Mouse (Mus musculus): ENCODE measurements around the gene Cox11. TPM values are rescaled to one million over a fixed set of nuclear protein-coding genes. Genes with fewer than 3 reads are reported as not detected.
A peak's percentile ranks its signal among the peaks of the same experiment; 100 is the strongest.

The Cox11 gene
- 25.7 and 25.9 TPM in 2 replicates for polyA plus RNA-seq (2014; fragmentation: Nextera tagmentation; extraction: Ambion mirVana)

- Histone ChIP-seq H3K4me1 (ENCODE audit: insufficient read depth) (0 out of 2 replicates have a peak, but pooled peaks cover 4% of the 10 kb centered on the region), H3K4me3 (ENCODE audit: low read depth, low read length) (peak within 1 kb of the TSS; percentile 98), H3K9me3 (ENCODE audit: low read depth, low read length) (no peaks in the 10 kb centered on the region), H3K36me3 (ENCODE audit: insufficient read depth) (peaks cover 16% of the 10 kb centered on the region; the same call in 1 of the 2 replicates), H3K9ac (peak within 1 kb of the TSS; percentile 94), H3K4me2 (peak within 1 kb of the TSS; percentile 70), H3K27me3 (ENCODE audit: insufficient read depth, low read length) (no peaks in the 10 kb centered on the region), H3K27ac (ENCODE audit: low read depth) (peak within 1 kb of the TSS; percentile 93)
- DNase-seq (peak; percentile 99), ATAC-seq (ENCODE audit: insufficient read depth) (peak; percentile 97)
- peak; percentile 55 for TF ChIP-seq CTCF (IDR thresholded peaks at IDR 0.05; ENCODE audit: low read depth)
- under 1% methylated on average over 48 of the region's 48 CpGs for WGBS
Measured at GRCm38 (mm10) chr11:90637440-90638311, at the start of gene Cox11, which contains the start of gene Stxbp4. Gene Cox11, plus strand, starts transcription at chr11:90638173. Gene Stxbp4, minus strand, starts transcription at chr11:90638084.

GRCm38 (mm10) chr11:90590996-90591395 is 47.0 kb upstream of the Cox11 start:
- Histone ChIP-seq H3K4me1 (ENCODE audit: insufficient read depth) (no peaks in the 10 kb centered on the region), H3K27ac (ENCODE audit: low read depth) (no peak overlapping the region), H3K9me3 (ENCODE audit: low read depth, low read length) (no peaks in the 10 kb centered on the region), H3K36me3 (ENCODE audit: insufficient read depth) (peaks cover 27% of the 10 kb centered on the region), H3K4me2 (no peak overlapping the region), H3K27me3 (ENCODE audit: insufficient read depth, low read length) (no peaks in the 10 kb centered on the region), H3K4me3 (ENCODE audit: low read depth, low read length) (no peak overlapping the region), H3K9ac (no peak overlapping the region)
- WGBS = 81% methylated on average over 1 of the region's 1 CpGs
- DNase-seq (no peak), ATAC-seq (ENCODE audit: insufficient read depth) (no peak)
- no peak for TF ChIP-seq CTCF (IDR thresholded peaks at IDR 0.05; ENCODE audit: low read depth)

GRCm38 (mm10) chr11:90595826-90596225 is 42.1 kb upstream of the Cox11 start:
- H3K4me2 ChIP-seq = no peak overlapping the region
- H3K27ac ChIP-seq (ENCODE audit: low read depth) = no peak overlapping the region
- ATAC-seq (ENCODE audit: insufficient read depth) (no peak), DNase-seq (no peak)
- no peak overlapping the region for H3K9ac ChIP-seq
- H3K36me3 ChIP-seq (ENCODE audit: insufficient read depth) = peaks cover 36% of the 10 kb centered on the region
- TF ChIP-seq CTCF (IDR thresholded peaks at IDR 0.05; ENCODE audit: low read depth) = no peak
- H3K27me3 ChIP-seq (ENCODE audit: insufficient read depth, low read length) = no peaks in the 10 kb centered on the region
- no peaks in the 10 kb centered on the region for H3K4me1 ChIP-seq (ENCODE audit: insufficient read depth)
- WGBS = 97% methylated on average over 1 of the region's 1 CpGs
- H3K9me3 ChIP-seq (ENCODE audit: low read depth, low read length) = no peaks in the 10 kb centered on the region; the same call in 1 of the 2 replicates
- no peak overlapping the region for H3K4me3 ChIP-seq (ENCODE audit: low read depth, low read length)

GRCm38 (mm10) chr11:90603066-90603465 is 34.9 kb upstream of the Cox11 start:
- Histone ChIP-seq H3K27ac (ENCODE audit: low read depth) (no peak overlapping the region), H3K4me1 (ENCODE audit: insufficient read depth) (no peaks in the 10 kb centered on the region), H3K27me3 (ENCODE audit: insufficient read depth, low read length) (no peaks in the 10 kb centered on the region), H3K4me3 (ENCODE audit: low read depth, low read length) (no peak overlapping the region), H3K4me2 (no peak overlapping the region), H3K36me3 (ENCODE audit: insufficient read depth) (peaks cover 32% of the 10 kb centered on the region), H3K9ac (no peak overlapping the region), H3K9me3 (ENCODE audit: low read depth, low read length) (no peaks in the 10 kb centered on the region; the same call in 1 of the 2 replicates)
- ATAC-seq (ENCODE audit: insufficient read depth) = peak; percentile 78; the same call in 1 of the 2 replicates
- no peak for TF ChIP-seq CTCF (IDR thresholded peaks at IDR 0.05; ENCODE audit: low read depth)
- WGBS = 58% methylated on average over 2 of the region's 2 CpGs
- DNase-seq = peak; percentile 52

GRCm38 (mm10) chr11:90612118-90612517 is 25.9 kb upstream of the Cox11 start:
- no peak for ATAC-seq (ENCODE audit: insufficient read depth)
- no peak for DNase-seq
- no peak overlapping the region for H3K4me2 ChIP-seq
- H3K4me3 ChIP-seq (ENCODE audit: low read depth, low read length) = no peak overlapping the region
- H3K9me3 ChIP-seq (ENCODE audit: low read depth, low read length) = no peaks in the 10 kb centered on the region
- peaks cover 10% of the 10 kb centered on the region; the same call in 1 of the 2 replicates for H3K36me3 ChIP-seq (ENCODE audit: insufficient read depth)
- H3K9ac ChIP-seq = no peak overlapping the region
- H3K4me1 ChIP-seq (ENCODE audit: insufficient read depth) = no peaks in the 10 kb centered on the region
- no peak overlapping the region for H3K27ac ChIP-seq (ENCODE audit: low read depth)
- TF ChIP-seq CTCF (IDR thresholded peaks at IDR 0.05; ENCODE audit: low read depth) = no peak
- no peaks in the 10 kb centered on the region for H3K27me3 ChIP-seq (ENCODE audit: insufficient read depth, low read length)

GRCm38 (mm10) chr11:90614743-90615142 is 23.2 kb upstream of the Cox11 start:
- Histone ChIP-seq H3K9me3 (ENCODE audit: low read depth, low read length) (no peaks in the 10 kb centered on the region), H3K27me3 (ENCODE audit: insufficient read depth, low read length) (no peaks in the 10 kb centered on the region), H3K4me3 (ENCODE audit: low read depth, low read length) (no peak overlapping the region), H3K4me2 (no peak overlapping the region), H3K4me1 (ENCODE audit: insufficient read depth) (no peaks in the 10 kb centered on the region), H3K27ac (ENCODE audit: low read depth) (no peak overlapping the region), H3K9ac (no peak overlapping the region), H3K36me3 (ENCODE audit: insufficient read depth) (peaks cover 11% of the 10 kb centered on the region; the same call in 1 of the 2 replicates)
- TF ChIP-seq CTCF (IDR thresholded peaks at IDR 0.05; ENCODE audit: low read depth) = no peak
- no peak for DNase-seq
- no peak for ATAC-seq (ENCODE audit: insufficient read depth)
- WGBS = 77% methylated on average over 6 of the region's 6 CpGs

DNA sequence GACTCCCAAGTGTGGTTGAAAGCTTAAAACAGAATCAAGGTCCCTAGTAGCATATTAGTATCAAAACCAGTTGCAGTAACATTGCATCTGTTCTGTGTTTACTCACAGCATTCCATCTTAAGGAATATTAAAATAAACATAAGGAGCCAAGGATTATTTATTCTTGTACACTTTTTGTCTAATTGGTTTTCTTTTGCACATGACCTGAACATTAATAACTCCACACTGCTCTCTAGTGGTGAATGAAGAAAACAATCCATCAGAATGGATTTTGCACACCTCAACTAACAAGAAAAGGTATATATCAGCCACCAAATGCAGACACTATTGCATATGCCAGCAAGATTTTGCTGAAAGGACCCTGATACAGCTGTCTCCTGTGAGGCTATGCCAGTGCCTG is 21.5 kb upstream of the Cox11 start:
- TF ChIP-seq CTCF (IDR thresholded peaks at IDR 0.05; ENCODE audit: low read depth) = peak; percentile 61
- H3K9me3 ChIP-seq (ENCODE audit: low read depth, low read length) = no peaks in the 10 kb centered on the region

More for the DNA sequence above, 21.5 kb upstream of the Cox11 start:
- ATAC-seq (ENCODE audit: insufficient read depth) (no peak), DNase-seq (peak; percentile 70)
- Histone ChIP-seq H3K4me1 (ENCODE audit: insufficient read depth) (no peaks in the 10 kb centered on the region), H3K27me3 (ENCODE audit: insufficient read depth, low read length) (no peaks in the 10 kb centered on the region), H3K4me2 (no peak overlapping the region), H3K4me3 (ENCODE audit: low read depth, low read length) (no peak overlapping the region), H3K9ac (no peak overlapping the region), H3K36me3 (ENCODE audit: insufficient read depth) (peaks cover 12% of the 10 kb centered on the region; the same call in 1 of the 2 replicates), H3K27ac (ENCODE audit: low read depth) (no peak overlapping the region)

Measured in lung, embryonic 14.5 days (tissue).